Mouse (Mus musculus): ENCODE measurements at regions not wholly inside any gene's neighbourhood (a gene's known extent, or its start where the extent isn't known, plus 50 kb on each side); places are given as distances from the start of the nearest gene placed in this dataset.

GRCm38 (mm10) chr9:23651300-23651699 is 428.4 kb downstream of the Bmper start:
- DNase-seq (ENCODE audit: low read depth): no peak

GRCm38 (mm10) chr9:23653086-23653485 is 430.2 kb downstream of the Bmper start:
- no peak for DNase-seq (ENCODE audit: low read depth)

GRCm38 (mm10) chr9:23654777-23655176 is 431.9 kb downstream of the Bmper start:
- no peak for DNase-seq (ENCODE audit: low read depth)

- DNase-seq (ENCODE audit: low read depth): no peak
Measured at GRCm38 (mm10) chr9:23665960-23666359, 431.8 kb upstream of the Npsr1 start.

- DNase-seq (ENCODE audit: low read depth): no peak
Measured at GRCm38 (mm10) chr9:23669230-23669629, 428.6 kb upstream of the Npsr1 start.

GRCm38 (mm10) chr9:23670642-23671041 is 427.2 kb upstream of the Npsr1 start:
- DNase-seq (ENCODE audit: low read depth): no peak

GRCm38 (mm10) chr9:23673347-23673860 is 424.4 kb upstream of the Npsr1 start:
- no peak for DNase-seq (ENCODE audit: low read depth)

- no peak for DNase-seq (ENCODE audit: low read depth)
Measured at GRCm38 (mm10) chr9:23674833-23675232, 423.0 kb upstream of the Npsr1 start.

GRCm38 (mm10) chr9:23689456-23689855 is 408.3 kb upstream of the Npsr1 start:
- no peak for DNase-seq (ENCODE audit: low read depth)

- DNase-seq (ENCODE audit: low read depth): no peak
Measured at GRCm38 (mm10) chr9:23692768-23693441, 404.9 kb upstream of the Npsr1 start.

- no peak for DNase-seq (ENCODE audit: low read depth)
Measured at GRCm38 (mm10) chr9:23693442-23693829, 404.4 kb upstream of the Npsr1 start.

- DNase-seq (ENCODE audit: low read depth): no peak
Measured at GRCm38 (mm10) chr9:23694481-23694880, 403.3 kb upstream of the Npsr1 start.

GRCm38 (mm10) chr9:23700567-23700966 is 397.2 kb upstream of the Npsr1 start:
- no peak for DNase-seq (ENCODE audit: low read depth)

GRCm38 (mm10) chr9:23717584-23717983 is 380.2 kb upstream of the Npsr1 start:
- DNase-seq (ENCODE audit: low read depth): peak; percentile 1

- DNase-seq (ENCODE audit: low read depth): no peak
Measured at GRCm38 (mm10) chr9:23728816-23729215, 369.0 kb upstream of the Npsr1 start.

- DNase-seq (ENCODE audit: low read depth): no peak
Measured at GRCm38 (mm10) chr9:23752478-23752877, 345.3 kb upstream of the Npsr1 start.

- DNase-seq (ENCODE audit: low read depth): no peak
Measured at GRCm38 (mm10) chr9:23786660-23787059, 311.1 kb upstream of the Npsr1 start.
